Mouse (Mus musculus) left cerebral cortex, adult 18-20 months (tissue): ENCODE measurements around the gene Ilf3. TPM values are rescaled to one million over a fixed set of nuclear protein-coding genes. Genes with fewer than 3 reads are reported as not detected.

Experiments used
- DNase-seq, 2 experiments: peaks; one replicate each; pipeline ENCODE4 v3.0.0; 2021 to 2022; ENCODE audit warnings: low spot score in 2 of 2, mixed read lengths in 1 of 2
- total RNA-seq, 2 experiments: library from RNA; stranded (reverse); gene quantifications; 2 replicates each; pipeline ENCODE4 v1.2.3; 2021

The Ilf3 gene
- total RNA-seq, 2 experiments from 2014 or later: 79.2 to 81.4 TPM

- no peak for DNase-seq
These were observed 33.4 kb downstream of the Ilf3 start for GRCm38 (mm10) chr9:21401042-21401441.

- DNase-seq: no peak
These were observed 35.1 kb downstream of the Ilf3 start for GRCm38 (mm10) chr9:21402764-21403253.

GRCm38 (mm10) chr9:21403745-21404144 is 36.1 kb downstream of the Ilf3 start:
- DNase-seq: no peak

DNA sequence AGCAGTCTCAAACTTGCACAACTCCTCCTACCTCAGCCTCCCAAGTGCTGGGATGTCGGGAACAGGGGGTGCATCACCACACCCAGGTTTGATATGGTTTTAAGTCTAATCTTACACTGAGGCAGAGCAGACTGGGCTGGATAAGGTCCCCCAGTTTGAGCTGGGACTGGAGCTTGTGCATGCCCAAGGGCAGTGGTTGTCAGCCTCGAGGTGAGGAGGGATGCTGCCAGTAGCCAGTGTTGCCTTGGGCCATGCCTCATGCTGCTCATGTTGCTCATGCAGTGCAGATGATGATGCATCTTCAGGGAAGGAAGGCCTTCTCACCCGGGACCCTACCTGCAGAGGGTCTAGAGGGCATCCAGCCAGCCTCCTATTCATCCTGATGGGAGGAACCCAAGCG is 37.9 kb downstream of the Ilf3 start:
- DNase-seq: no peak

DNA sequence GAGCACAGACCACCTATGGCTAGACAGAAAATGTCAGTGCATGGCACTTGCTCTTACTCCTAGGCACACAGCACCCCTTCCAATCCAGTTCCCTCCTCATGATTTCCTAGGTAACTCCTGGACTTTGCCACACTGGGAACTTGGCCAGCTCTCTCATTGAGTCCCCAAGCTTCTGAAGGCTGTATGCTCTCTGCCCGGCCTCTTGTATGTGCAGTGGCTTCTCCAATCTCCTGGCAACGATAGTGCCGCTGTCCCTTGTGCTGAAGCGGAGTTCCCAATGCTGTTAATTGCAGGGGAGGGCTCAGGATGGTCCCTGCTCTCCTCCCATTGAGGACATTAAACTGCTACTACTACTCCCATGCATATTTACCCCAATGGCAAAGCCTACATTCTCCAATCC is 40.3 kb downstream of the Ilf3 start:
- DNase-seq: no peak

DNA sequence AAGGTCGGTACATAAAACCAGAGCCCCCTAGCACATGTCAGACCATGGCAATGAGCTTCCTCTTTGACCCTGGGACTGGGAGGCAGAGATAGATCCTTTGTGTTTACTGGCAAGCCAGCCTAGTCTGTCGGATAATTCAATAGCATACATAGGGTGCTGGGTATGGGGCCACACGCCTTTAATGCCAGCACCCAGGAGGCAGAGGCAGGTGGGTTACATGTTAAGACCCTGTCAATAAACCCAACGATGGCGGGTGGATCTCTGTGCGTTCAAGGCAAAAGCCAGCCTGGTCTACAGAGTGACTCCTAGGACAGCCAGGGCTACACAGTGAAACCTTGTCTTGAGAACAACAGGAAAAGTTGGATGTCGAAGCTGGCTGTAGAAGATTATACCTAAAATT is 41.0 kb downstream of the Ilf3 start:
- DNase-seq: no peak

DNA sequence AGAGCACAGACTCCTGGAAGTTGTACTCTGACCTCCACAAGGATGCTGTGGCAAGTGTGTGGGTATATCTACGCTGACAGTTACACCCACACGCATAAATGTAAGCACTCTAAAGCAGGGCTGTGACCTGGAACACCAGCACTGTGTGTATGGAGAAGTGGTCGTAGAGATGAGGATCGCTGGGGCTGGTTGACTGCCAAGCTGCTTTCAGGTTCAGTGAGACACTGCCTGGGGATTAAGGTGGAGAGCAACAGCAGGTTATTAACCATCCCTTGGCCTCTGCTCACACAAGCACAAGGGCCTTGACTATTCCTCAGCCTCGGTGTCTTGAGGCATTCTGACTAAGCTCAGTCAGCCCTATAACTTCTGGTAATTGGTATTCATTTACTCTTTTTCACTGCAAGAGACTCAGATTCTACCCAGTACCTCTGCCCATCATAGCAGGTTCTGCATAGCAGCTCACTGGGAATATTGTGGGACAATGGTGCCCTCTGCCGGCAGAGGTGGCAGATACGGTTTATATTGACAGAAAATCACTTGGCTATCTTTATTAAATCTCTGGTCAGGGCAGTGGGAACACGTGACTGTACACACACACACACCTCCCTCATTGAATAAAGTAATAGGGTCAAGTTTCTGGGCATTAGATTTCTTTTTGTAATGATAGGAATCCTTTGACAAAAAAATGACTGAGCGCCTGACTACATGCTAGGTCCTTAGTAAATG is 42.1 kb downstream of the Ilf3 start:
- peak; percentile 85 to 88 for DNase-seq

- DNase-seq: peak; percentile 81 to 91
These were observed 44.2 kb downstream of the Ilf3 start, which contains the start of gene Qtrt1 for GRCm38 (mm10) chr9:21411669-21412550. TSS of gene Qtrt1 (plus strand) at chr9:21411837.

DNA sequence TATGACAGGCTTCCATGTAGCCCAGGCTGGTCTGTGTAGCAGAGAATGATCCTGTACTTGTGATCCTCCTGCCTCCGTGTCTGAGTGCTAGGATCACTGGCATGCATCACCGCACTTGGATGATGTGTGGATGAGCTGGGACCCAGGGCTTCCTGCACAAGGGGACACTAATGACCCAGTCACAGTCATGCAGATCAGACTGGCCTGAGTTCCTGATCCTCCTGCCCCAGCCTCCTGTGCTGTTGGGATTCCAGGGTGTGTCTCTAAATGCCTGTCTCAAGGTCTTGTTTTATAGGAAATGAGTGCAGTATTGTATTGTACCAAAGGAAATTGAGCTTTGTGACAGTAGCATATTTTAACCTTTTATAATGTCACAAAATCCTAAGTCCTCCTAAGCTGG is 50.2 kb downstream of the Ilf3 start:
- DNase-seq: no peak

DNA sequence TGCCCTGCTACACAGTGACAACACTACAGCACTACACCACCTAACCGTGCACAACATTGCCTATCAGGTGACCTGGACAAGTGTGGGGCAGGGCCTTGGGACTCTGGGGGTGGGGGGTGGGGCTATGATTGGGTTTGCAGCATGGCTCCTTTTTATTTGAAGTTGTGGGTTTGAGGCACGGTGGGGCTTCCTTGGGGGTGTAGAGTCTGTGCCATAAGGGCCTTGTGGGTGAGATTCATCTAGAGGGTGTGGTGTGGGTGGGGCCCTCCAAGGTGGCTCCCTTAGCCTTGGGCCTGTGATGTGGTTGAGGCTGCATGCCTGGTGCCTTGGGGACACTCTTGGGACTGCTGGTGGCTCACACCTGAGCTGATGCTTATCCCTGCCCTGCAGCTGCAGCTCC is 52.0 kb downstream of the Ilf3 start:
- DNase-seq: no peak

GRCm38 (mm10) chr9:21424631-21425555 is 57.2 kb downstream of the Ilf3 start, which contains the start of gene Dnm2:
TSS of gene Dnm2 (plus strand) at chr9:21424908.
- peak; percentile 97 to 99 for DNase-seq

DNA sequence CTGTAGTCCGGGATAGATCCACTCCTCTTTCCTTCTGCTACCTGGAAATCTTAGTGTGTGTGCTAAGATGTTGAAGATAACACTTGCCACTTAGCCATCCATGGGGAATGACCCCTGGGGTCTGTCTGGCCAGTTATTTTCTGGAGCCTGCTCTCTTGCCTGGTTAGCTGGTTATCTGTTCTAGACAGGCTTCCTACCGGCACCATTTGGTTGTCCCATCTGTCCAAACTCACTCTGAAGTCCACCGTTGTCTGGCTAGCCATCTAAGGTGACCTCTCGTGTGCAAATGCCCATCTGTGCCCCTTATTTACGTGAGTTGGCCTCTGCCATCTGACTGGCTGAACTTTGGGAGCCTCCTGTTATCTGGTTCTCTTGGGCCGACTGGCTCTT is 57.9 kb downstream of the Ilf3 start:
- no peak for DNase-seq

DNA sequence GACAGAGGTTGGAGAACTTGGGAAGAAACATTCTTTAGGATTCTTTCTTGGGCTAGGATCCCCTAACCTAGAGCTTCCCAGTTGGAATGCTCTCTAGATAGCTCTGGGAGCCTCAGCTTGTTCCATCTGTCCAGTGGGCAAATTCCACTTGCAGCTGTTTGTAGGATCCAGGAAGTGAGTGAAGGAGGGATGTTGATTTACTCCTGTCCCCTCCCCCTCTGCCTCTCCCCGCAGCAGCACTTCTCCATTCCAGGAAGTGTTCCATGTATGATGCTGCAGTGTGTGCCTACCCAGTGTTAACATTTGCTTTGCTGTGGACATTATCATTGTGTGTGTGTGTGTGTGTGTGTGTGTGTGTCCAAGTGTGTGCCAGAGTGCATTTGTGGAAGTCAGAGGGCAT is 58.3 kb downstream of the Ilf3 start:
- no peak for DNase-seq

- DNase-seq: no peak
These were observed 58.9 kb downstream of the Ilf3 start for GRCm38 (mm10) chr9:21426525-21426924.

- DNase-seq: no peak
These were observed 60.1 kb downstream of the Ilf3 start for GRCm38 (mm10) chr9:21427773-21428172.

DNA sequence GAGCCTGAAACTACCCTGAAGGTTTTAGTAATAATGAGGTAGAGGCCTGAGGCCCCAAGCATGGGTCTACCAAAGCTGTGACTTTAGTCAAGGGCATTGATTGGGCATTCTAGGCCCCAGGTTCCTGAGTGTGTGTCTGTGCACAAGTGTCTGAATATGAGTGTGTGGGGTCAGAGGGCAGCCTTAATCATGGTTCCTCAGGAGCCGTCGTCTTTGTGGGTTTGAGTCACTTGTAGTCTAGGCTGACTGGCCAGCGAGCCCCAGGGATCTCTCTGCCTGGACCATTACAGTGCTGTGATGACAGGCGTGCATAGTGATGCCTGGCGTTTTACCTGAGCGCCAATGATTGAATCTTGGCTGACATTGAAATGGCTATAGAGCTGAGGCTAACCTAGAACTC is 60.5 kb downstream of the Ilf3 start:
- DNase-seq: no peak

DNA sequence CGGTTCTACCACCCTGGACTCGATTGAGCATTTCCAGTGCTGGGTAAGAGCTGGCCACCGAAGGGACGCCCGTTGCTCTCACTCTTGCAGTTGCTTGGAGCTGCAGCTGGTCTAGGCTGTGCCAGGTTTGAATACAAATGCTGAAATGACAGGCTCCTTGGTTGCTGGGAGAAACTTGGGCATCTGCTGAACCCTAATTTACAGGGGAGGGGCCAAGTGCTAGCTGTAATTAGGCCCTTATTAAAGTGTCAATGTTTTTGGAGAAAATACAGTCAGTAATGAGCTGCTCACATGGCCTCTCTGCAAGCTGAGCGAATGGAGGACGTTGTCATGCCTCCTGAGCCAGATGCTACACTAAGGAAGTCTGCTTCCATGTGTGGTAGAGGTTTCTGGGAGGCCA is 63.1 kb downstream of the Ilf3 start:
- no peak for DNase-seq

DNA sequence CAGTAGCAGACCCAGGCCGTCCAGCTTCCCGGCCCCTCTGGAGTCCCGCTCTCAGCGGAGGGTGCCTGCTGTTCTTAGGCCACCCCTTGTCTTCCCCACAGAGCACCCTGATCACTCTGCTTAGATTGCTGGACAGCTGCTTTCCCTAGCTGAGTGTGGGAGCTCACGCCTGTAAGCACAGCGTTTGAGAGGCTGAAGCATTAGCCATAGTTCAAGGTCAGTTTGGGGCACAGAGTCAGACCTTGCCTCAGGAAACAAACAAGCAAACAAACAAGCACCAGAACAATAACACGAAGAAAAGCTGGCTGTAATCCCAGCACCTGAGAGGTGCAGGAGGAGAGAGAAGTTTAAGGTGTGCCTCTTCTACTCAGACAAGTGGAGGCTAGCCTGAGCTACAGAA is 64.4 kb downstream of the Ilf3 start:
- no peak for DNase-seq

GRCm38 (mm10) chr9:21433766-21434165 is 66.1 kb downstream of the Ilf3 start:
- DNase-seq: no peak

DNA sequence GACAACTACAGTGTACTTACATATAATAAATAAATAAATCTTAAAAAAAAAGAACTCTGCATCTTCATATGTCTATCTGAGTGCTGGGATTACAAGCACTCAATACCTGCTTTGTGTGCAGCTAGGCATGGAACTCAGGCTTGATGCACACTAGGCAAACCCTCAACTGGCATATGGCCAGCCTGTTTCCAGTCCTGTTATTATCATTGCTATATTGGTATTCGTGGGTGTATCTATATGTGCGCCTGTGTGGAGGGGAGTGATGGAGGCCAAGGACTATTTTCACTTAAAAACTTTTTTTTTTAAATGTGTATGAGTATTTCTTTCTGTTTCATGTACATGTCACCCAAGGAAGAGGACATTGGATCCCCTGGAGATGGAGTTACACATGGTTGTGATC is 66.7 kb downstream of the Ilf3 start:
- DNase-seq: no peak
